Mouse (Mus musculus): Measurements from ENCODE around the gene Defb7.

The Defb7 gene

DNA sequence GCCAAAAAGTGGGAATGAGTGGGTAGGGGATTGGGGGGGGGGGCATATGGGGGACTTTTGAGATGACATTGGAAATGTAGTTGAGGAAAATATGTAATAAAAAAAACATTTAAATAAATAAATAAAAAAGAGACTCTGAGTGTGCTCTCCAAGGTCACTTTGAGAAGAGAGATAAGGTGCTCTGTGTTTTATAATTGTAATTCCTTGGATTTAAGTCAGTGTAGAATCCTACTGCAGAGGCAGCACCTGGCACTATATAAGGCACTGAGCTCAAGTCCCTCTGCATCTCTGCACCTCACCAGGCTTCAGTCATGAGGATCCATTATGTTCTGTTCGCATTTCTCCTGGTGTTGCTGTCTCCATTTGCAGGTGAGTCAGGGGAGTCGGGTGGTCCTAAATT lies at the start of gene Defb7:
Defb7 (plus strand) TSS at position 301 of the 400 bp plus-strand sequence.
- no peak for DNase-seq

DNA sequence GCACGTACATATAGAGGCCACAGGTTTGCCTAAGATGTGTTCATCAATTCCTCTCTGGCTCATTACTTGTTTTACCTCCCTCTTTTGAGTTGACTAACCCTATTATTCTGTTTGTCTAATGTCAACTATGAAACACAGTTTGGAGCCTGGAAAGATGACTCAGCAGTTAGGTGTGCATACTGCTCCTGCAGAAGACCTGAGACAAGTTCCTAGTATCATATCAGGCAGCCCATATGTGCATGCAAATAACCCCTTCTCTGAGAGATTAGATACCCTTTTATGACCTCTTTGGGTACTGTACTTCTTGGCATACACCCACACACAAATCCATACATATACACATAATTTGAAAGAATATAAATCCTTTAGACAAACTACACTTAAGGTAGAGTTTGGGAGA lies 48.5 kb upstream of the Defb7 start:
- DNase-seq = no peak

DNA sequence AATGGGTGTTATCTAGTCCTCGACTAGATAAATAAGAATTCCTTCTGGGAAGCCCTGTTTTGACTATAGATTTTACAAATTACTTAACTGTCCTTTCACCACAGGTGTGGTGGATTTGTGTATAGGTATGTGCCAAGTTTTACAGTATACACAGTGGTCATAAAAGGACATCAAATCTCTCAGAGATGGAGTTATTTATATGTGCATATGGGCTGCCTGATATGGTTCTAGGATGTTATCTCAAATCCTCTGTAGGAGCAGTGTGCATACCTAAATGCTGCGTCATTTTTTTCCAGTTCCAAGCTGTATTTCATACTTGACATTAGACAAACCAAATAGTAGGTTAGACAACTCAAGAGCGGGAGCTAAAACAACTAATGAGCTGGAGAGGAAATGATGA lies 33.5 kb upstream of the Defb7 start:
- DNase-seq = no peak

DNA sequence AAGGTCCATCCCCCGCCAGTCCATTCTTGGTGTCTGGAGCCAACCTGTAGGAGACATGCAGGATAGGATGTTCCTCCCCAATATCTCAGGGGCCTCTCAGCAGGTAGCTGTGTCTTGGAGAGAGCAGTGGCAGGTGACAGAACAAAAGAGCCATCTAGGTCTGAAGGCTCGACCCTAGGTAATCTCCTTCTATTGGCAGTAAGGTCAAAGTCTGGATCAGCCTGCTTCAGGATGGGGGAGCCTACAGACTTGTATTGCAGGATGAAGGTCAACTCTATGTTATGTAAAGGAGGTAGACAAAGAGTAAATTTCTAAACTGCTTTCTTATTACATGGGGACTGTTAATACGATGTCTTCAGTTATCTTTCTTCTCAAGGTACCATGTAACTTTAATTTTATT lies 25.9 kb upstream of the Defb7 start:
- no peak for DNase-seq

DNA sequence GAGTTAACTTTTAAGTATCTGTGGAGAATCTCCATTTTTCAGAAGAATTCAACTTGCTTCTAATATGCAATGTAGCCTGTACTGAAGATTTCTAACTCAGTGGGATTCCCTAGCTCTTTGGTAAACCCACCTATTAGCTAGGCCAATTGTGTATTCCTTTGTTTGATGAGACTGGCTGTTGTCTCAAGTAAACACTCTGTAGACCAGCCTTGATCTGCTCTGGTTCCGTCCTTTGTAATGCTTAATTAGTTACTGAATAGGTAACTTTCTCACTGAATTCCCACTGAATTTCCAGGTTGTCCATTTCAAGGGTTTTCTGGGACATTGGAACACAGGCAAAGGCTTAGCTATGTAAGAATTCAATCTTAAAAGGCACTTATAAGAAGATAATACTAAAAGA lies 5.6 kb downstream of the Defb7 start:
- no peak for DNase-seq

DNA sequence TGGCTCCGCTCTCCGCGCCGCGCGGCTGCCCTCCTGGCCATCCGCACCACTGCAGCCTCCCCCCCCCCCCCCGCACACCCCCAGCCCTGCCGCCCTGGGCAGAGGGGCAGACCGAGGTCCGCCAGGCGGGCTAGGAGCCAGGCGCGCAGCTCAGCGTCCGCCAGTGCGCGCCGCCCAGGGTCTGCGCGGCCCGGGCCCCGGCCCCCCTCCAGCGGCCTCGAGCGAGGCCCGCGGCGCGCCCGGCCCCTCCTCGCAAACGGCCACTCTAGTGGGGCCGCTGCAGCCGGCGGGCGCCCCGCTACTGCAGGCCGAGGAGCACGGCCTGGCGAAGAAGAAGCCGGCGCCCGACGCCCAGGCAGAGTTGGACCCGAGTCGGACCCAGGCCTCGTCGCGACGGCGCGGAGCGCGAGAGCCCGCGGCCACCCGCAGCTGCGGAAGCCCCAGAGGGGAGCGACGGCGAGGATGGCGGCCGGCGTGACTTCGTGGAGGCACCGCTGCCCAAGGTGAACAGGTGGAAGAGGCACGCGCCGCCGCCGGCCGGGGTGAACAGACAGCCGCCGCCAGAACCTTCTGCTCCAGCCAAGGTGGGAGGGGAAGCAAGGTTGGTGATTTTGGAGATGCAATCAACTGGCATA lies 40.4 kb downstream of the Defb7 start:
- no peak for DNase-seq

DNA sequence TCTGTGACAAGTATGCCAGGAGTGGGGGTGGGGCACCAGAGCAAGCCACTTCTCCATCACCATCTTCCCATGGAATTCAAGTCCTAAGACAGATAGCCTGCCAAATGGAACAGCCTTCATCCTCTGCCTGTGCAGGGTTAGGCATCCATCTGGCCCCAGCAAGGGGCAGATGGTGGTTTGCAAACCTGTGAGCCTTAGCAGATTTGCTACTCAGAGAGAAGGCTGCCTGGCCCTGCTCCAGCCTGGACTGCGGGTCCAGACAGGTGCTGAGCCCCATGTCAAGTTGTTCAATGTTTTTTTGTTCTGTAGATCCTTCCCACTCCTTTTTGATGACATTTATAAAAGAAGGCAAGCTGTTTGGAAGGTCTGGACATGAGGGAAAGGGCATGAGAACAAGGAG lies 45.5 kb downstream of the Defb7 start:
- DNase-seq = no peak
